Mouse (Mus musculus) MEL (cell line): ENCODE data around the gene Neu1.

ENCODE experiments used
- BHLHE40 ChIP-seq: IDR thresholded peaks from 2 replicates; pipeline ENCODE4 v1.6.1; 2012; ENCODE audit warnings: low read depth, mild to moderate bottlenecking, inconsistent platforms, low read length, improper control_type of control experiment, borderline replicate concordance
- CTCF ChIP-seq, 3 experiments: IDR thresholded peaks in 2 of 3; conservative IDR thresholded peaks in 1 of 3; 2 replicates each; pipeline ENCODE4 v1.5.1; 2011 to 2012; ENCODE audit warnings: low read length in 3 of 3, low read depth in 2 of 3, mild to moderate bottlenecking in 2 of 3, improper control_type of control experiment in 1 of 3, inconsistent platforms in 1 of 3, mixed read lengths in 1 of 3, moderate library complexity in 1 of 3; ENCODE audit not compliant: control insufficient read depth in 1 of 3, insufficient read depth in 1 of 3, poor library complexity in 1 of 3, severe bottlenecking in 1 of 3
- HCFC1 ChIP-seq: IDR thresholded peaks from 2 replicates; pipeline ENCODE4 v1.6.1; 2012; ENCODE audit warnings: low read depth, mild to moderate bottlenecking, inconsistent platforms, low read length, improper control_type of control experiment, moderate library complexity
- POLR2AphosphoS2 ChIP-seq: IDR thresholded peaks from 2 replicates; pipeline ENCODE4 v1.6.1; 2011; ENCODE audit warnings: low read length, improper control_type of control experiment
- SMC3 ChIP-seq: IDR thresholded peaks from 2 replicates; pipeline ENCODE4 v1.6.1; 2011; ENCODE audit warnings: low read depth, low read length, improper control_type of control experiment
- TAL1 ChIP-seq: IDR thresholded peaks from 2 replicates; pipeline ENCODE4 v1.6.1; 2012; ENCODE audit warnings: mild to moderate bottlenecking, inconsistent platforms, low read length, moderate library complexity, mixed read lengths
- ZMIZ1 ChIP-seq: IDR thresholded peaks from 2 replicates; pipeline ENCODE4 v1.6.1; 2012; ENCODE audit warnings: low read depth, mild to moderate bottlenecking, inconsistent platforms, low read length, improper control_type of control experiment, moderate library complexity

- no peak for TF ChIP-seq ZMIZ1
- TF ChIP-seq CTCF (IDR thresholded peaks at IDR 0.05 in 2 of 3, conservative IDR thresholded peaks at IDR 0.05 in 1 of 3; ENCODE audit: control insufficient read depth in 1 of 3, insufficient read depth in 1 of 3, low read depth in 2 of 3, low read length in 3 of 3, poor library complexity in 1 of 3, severe bottlenecking in 1 of 3) = no peak
- TF ChIP-seq HCFC1 = no peak
- no peak for TF ChIP-seq BHLHE40
- TF ChIP-seq TAL1 = no peak
- TF ChIP-seq SMC3 = no peak
- no peak for TF ChIP-seq POLR2AphosphoS2
Measured at GRCm38 (mm10) chr17:34916316-34916715, 14.7 kb upstream of the Neu1 start.
